35 mouse cellular contexts compared by ENCODE assay signal in genomic region chr1:88264869-88265240, GRCm38 (mm10). TPM values are rescaled to one million over a fixed set of nuclear protein-coding genes. Genes with fewer than 3 reads are reported as not detected.
DNase-seq lines count a peak whose midpoint lies in the region; ATAC-seq and TF ChIP-seq lines count a peak whose summit lies in the region.
"Had no signal": no experiment of that assay in that cellular context is flagged by ENCODE, and none has a peak within 500 bp of the region (broad histone marks: within the 10 kb centered on the region; RNA-seq: fewer than 3 reads in every experiment).

No protein-coding gene starts in this region.

- peak; percentile 1; the same call in 1 of the 2 replicates for ATAC-seq in lung, embryonic 15.5 days (ENCODE audit: borderline replicate concordance, extremely low read depth, low FRiP score, low TSS enrichment)
- ATAC-seq in lung, postnatal 0 days, result no peak
- ATAC-seq: forebrain, postnatal 0 days; hindbrain, embryonic 16.5 days had no signal

- H3K4me3 ChIP-seq in lung, embryonic 15.5 days, result no peak overlapping the region
- H3K4me3 ChIP-seq in lung, postnatal 0 days (ENCODE audit: low read depth, low read length), result no peak overlapping the region
- H3K4me3 ChIP-seq: embryonic facial prominence, embryonic 10.5 days; embryonic facial prominence, embryonic 15.5 days; forebrain, embryonic 12.5 days; heart, embryonic 10.5 days; heart, embryonic 15.5 days; limb, embryonic 13.5 days; stomach, embryonic 15.5 days had no signal

- peaks cover 99% of the 10 kb centered on the region for H3K36me3 ChIP-seq in lung, embryonic 15.5 days
- peaks cover 88% of the 10 kb centered on the region for H3K36me3 ChIP-seq in lung, postnatal 0 days (ENCODE audit: insufficient read depth, low read length)

- H3K9ac ChIP-seq in lung, embryonic 15.5 days, result no peak overlapping the region
- H3K9ac ChIP-seq in lung, postnatal 0 days (replicated peaks; ENCODE audit: low read depth), result no peak overlapping the region
- H3K9ac ChIP-seq: embryonic facial prominence, embryonic 15.5 days; forebrain, embryonic 12.5 days; forebrain, postnatal 0 days; heart, embryonic 15.5 days; limb, embryonic 13.5 days; stomach, embryonic 15.5 days had no signal

- no peak for TF ChIP-seq EP300 in lung, postnatal 0 days (IDR thresholded peaks at IDR 0.05)

- no peaks in the 10 kb centered on the region for H3K4me1 ChIP-seq in lung, embryonic 15.5 days
- H3K4me1 ChIP-seq in lung, postnatal 0 days (ENCODE audit: insufficient read depth, low read depth, low read length), result no peaks in the 10 kb centered on the region
- H3K4me1 ChIP-seq: embryonic facial prominence, embryonic 10.5 days; forebrain, embryonic 12.5 days had no signal

- no peaks in the 10 kb centered on the region for H3K27me3 ChIP-seq in lung, embryonic 15.5 days
- H3K27me3 ChIP-seq in lung, postnatal 0 days (replicated peaks; ENCODE audit: insufficient read depth, low read length), result no peaks in the 10 kb centered on the region
- H3K27me3 ChIP-seq: embryonic facial prominence, embryonic 15.5 days; forebrain, embryonic 12.5 days; heart, embryonic 15.5 days; limb, embryonic 13.5 days; stomach, embryonic 15.5 days had no signal

- H3K27ac ChIP-seq in lung, embryonic 15.5 days, result no peak overlapping the region
- H3K27ac ChIP-seq in lung, postnatal 0 days (ENCODE audit: low read length), result no peak overlapping the region
- H3K27ac ChIP-seq: embryonic facial prominence, embryonic 10.5 days; embryonic facial prominence, embryonic 15.5 days; forebrain, embryonic 12.5 days; heart, embryonic 10.5 days; heart, embryonic 15.5 days; kidney, postnatal 0 days; limb, embryonic 13.5 days; stomach, embryonic 15.5 days had no signal

- no peak for TF ChIP-seq CTCF in lung, postnatal 0 days (IDR thresholded peaks at IDR 0.05)

- H3K4me2 ChIP-seq in lung, embryonic 15.5 days, result no peak overlapping the region
- H3K4me2 ChIP-seq in lung, postnatal 0 days (replicated peaks; ENCODE audit: low read depth, low read length), result no peak overlapping the region
- H3K4me2 ChIP-seq: embryonic facial prominence, embryonic 15.5 days; forebrain, embryonic 12.5 days; heart, embryonic 15.5 days; limb, embryonic 13.5 days; liver, embryonic 11.5 days; stomach, embryonic 15.5 days had no signal

- WGBS in lung, embryonic 15.5 days, result 79% methylated on average over 4 of the region's 4 CpGs
- WGBS in lung, postnatal 0 days, result 70% methylated on average over 4 of the region's 4 CpGs

- DNase-seq in cerebellum, postnatal 10 days, result peak; percentile 62 to 71
- DNase-seq in cerebellum, adult 11-12 months, result no peak
- DNase-seq in lung, postnatal 0 days (ENCODE audit: low spot score), result no peak
- DNase-seq in urinary bladder, adult 2 months (ENCODE audit: low spot score), result peak; percentile 42
- no peak for DNase-seq in urinary bladder, postnatal 25 days (ENCODE audit: low spot score)
- DNase-seq in layer of hippocampus, postnatal 10 days (ENCODE audit: low spot score in 2 of 2), result no peak
- DNase-seq: B cell, adult 2 months; cerebellum, adult 18-20 months; forebrain, postnatal 0 days; gastrocnemius, postnatal 25 days; heart, adult 11 months; kidney, adult 8-10 months; layer of hippocampus, adult 9-11 months; midbrain, embryonic 14.5 days; right cerebral cortex, postnatal 25 days had no signal

- H3K9me3 ChIP-seq in lung, embryonic 15.5 days, result no peaks in the 10 kb centered on the region
- no peaks in the 10 kb centered on the region for H3K9me3 ChIP-seq in lung, postnatal 0 days (ENCODE audit: low read length)
- H3K9me3 ChIP-seq: embryonic facial prominence, embryonic 15.5 days; heart, embryonic 15.5 days; stomach, embryonic 15.5 days had no signal

RNA-seq across cellular contexts. Expression of gene Hjurp, which starts 12.6 kb away (rescaled TPM):
- polyA plus RNA-seq in lung, embryonic 15.5 days (2015; fragmentation: Nextera tagmentation; extraction: Ambion mirVana), result 184 and 198 TPM in 2 replicates
- 21.9 and 26.0 TPM in 2 replicates for polyA plus RNA-seq in lung, postnatal 0 days (2015; fragmentation: Nextera tagmentation; extraction: Ambion mirVana)
- 62.9 and 67.6 TPM in 2 replicates for polyA plus RNA-seq in urinary bladder, adult 2 months (2012; rRNA removed)
- total RNA-seq in layer of hippocampus, postnatal 10 days (2021), result 10 to 100 TPM; 44.8 to 49.1 TPM

RNA-seq across cellular contexts. Expression of gene Trpm8, which starts 12.6 kb away (rescaled TPM):
- 0.04 and 0.10 TPM in 2 replicates for polyA plus RNA-seq in lung, embryonic 15.5 days (2015; fragmentation: Nextera tagmentation; extraction: Ambion mirVana)
- polyA plus RNA-seq in lung, postnatal 0 days (2015; fragmentation: Nextera tagmentation; extraction: Ambion mirVana), result 0.05 TPM in 1 of 2 replicates, not detected in the other
- not detected in 2 replicates for polyA plus RNA-seq in urinary bladder, adult 2 months (2012; rRNA removed)
- total RNA-seq in layer of hippocampus, postnatal 10 days (2021), result under 1 TPM; 0.51 to 0.71 TPM
- total RNA-seq: gastrocnemius, postnatal 25 days; heart, postnatal 25 days; monocyte, adult 5-6 weeks had no signal
- polyA plus RNA-seq: embryonic facial prominence, embryonic 10.5 days; forebrain, embryonic 12.5 days; heart, embryonic 15.5 days; hindbrain, embryonic 11.5 days; intestine, embryonic 14.5 days; kidney, postnatal 0 days; limb, embryonic 13.5 days; liver, embryonic 11.5 days; liver, embryonic 16.5 days; stomach, embryonic 15.5 days; thymus, postnatal 0 days had no signal

RNA-seq across cellular contexts. Expression of gene Mroh2a, which starts 38.1 kb away (rescaled TPM):
- polyA plus RNA-seq in lung, embryonic 15.5 days (2015; fragmentation: Nextera tagmentation; extraction: Ambion mirVana), result 0.90 and 1.1 TPM in 2 replicates
- polyA plus RNA-seq in lung, postnatal 0 days (2015; fragmentation: Nextera tagmentation; extraction: Ambion mirVana), result 0.15 and 0.43 TPM in 2 replicates
- polyA plus RNA-seq in urinary bladder, adult 2 months (2012; rRNA removed), result 0.24 and 0.29 TPM in 2 replicates
- under 1 TPM; 0.07 to 0.87 TPM for total RNA-seq in layer of hippocampus, postnatal 10 days (2021)
- total RNA-seq: forebrain, postnatal 0 days; gastrocnemius, postnatal 25 days had no signal

RNA-seq across cellular contexts. Expression of gene Ugt1a1, which starts 53.1 kb away (rescaled TPM):
- polyA plus RNA-seq in lung, embryonic 15.5 days (2015; fragmentation: Nextera tagmentation; extraction: Ambion mirVana), result 0.11 TPM in 1 of 2 replicates, not detected in the other
- polyA plus RNA-seq in lung, postnatal 0 days (2015; fragmentation: Nextera tagmentation; extraction: Ambion mirVana), result 0.21 and 0.26 TPM in 2 replicates
- polyA plus RNA-seq in urinary bladder, adult 2 months (2012; rRNA removed), result 9.0 and 11.0 TPM in 2 replicates
- total RNA-seq in layer of hippocampus, postnatal 10 days (2021), result not detected
- total RNA-seq: heart, postnatal 25 days; left cerebral cortex, adult 18-20 months had no signal
- polyA plus RNA-seq: embryonic facial prominence, embryonic 10.5 days; forebrain, embryonic 12.5 days; forebrain, postnatal 0 days; heart, embryonic 10.5 days; heart, embryonic 15.5 days; hindbrain, embryonic 11.5 days; hindbrain, embryonic 16.5 days; liver, embryonic 11.5 days; lung, embryonic 16.5 days; midbrain, embryonic 14.5 days; neural tube, embryonic 14.5 days had no signal

RNA-seq across cellular contexts. Expression of gene Dnajb3, which starts 59.3 kb away (rescaled TPM):
- polyA plus RNA-seq in lung, embryonic 15.5 days (2015; fragmentation: Nextera tagmentation; extraction: Ambion mirVana), result 6.1 and 6.9 TPM in 2 replicates
- polyA plus RNA-seq in lung, postnatal 0 days (2015; fragmentation: Nextera tagmentation; extraction: Ambion mirVana), result 2.7 and 3.8 TPM in 2 replicates
- polyA plus RNA-seq in urinary bladder, adult 2 months (2012; rRNA removed), result 1.3 and 1.7 TPM in 2 replicates
- total RNA-seq in layer of hippocampus, postnatal 10 days (2021), result 1 to 10 TPM; 3.2 to 5.4 TPM
- total RNA-seq: monocyte, adult 5-6 weeks had no signal

Comparison
In these comparisons a context has a peak if more than half of its experiments do, and no peak if none do; other contexts are left out.
1. DNase-seq: peak in cerebellum, postnatal 10 days (2 of 2) and urinary bladder, adult 2 months (single experiment); none in cerebellum, adult 11-12 months (single experiment), lung, postnatal 0 days (single experiment), urinary bladder, postnatal 25 days (single experiment) and layer of hippocampus, postnatal 10 days (0 of 2).